Mouse (Mus musculus) lung, postnatal 0 days (tissue): Measurements from ENCODE around the gene Tnni3. TPM values are rescaled to one million over a fixed set of nuclear protein-coding genes. Genes with fewer than 3 reads are reported as not detected.
"Not testable (repeated sequence)": the region's sequence is repeated elsewhere in the genome, so short reads cannot be mapped to it uniquely, and the experiment has no call there.

Experiments
- ATAC-seq: fragments of 200-750 bp; cut with Nextera tagmentation; 2 replicates; pipeline ENCODE4 v1.8.0; 2017; ENCODE audit warnings: moderate library complexity
- DNase-seq: peaks from one replicate; pipeline ENCODE4 v3.0.0-alpha.2; 2016; ENCODE audit warnings: low spot score
- H3K27ac ChIP-seq: fragments of 300-500 bp; sonication (generic); 2 replicates; pipeline ENCODE4 v1.5.1; 2014; ENCODE audit warnings: antibody characterized with exemption, mild to moderate bottlenecking, low read length, mixed read lengths
- H3K27me3 ChIP-seq: fragments of 300-500 bp; sonication (generic); replicated peaks from 2 replicates; pipeline ENCODE4 v1.6.1; 2014; ENCODE audit warnings: low read length, mixed read lengths; ENCODE audit not compliant: insufficient read depth
- H3K36me3 ChIP-seq: fragments of 300-500 bp; sonication (generic); 2 replicates; pipeline ENCODE4 v1.6.1; 2014; ENCODE audit warnings: low read length, mixed read lengths; ENCODE audit not compliant: insufficient read depth
- H3K4me1 ChIP-seq: fragments of 300-500 bp; sonication (generic); 2 replicates; pipeline ENCODE4 v1.6.1; 2014; ENCODE audit warnings: antibody characterized with exemption, low read depth, low read length, mixed read lengths; ENCODE audit not compliant: insufficient read depth
- H3K4me2 ChIP-seq: fragments of 300-500 bp; sonication (generic); replicated peaks from 2 replicates; pipeline ENCODE4 v1.6.1; 2014; ENCODE audit warnings: low read depth, mild to moderate bottlenecking, low read length, moderate library complexity, mixed read lengths
- H3K4me3 ChIP-seq: fragments of 300-500 bp; sonication (generic); 2 replicates; pipeline ENCODE4 v1.5.1; 2014; ENCODE audit warnings: low read depth, low read length
- H3K9ac ChIP-seq: fragments of 300-500 bp; sonication (generic); replicated peaks from 2 replicates; pipeline ENCODE4 v1.6.1; 2014; ENCODE audit warnings: low read depth, mild to moderate bottlenecking
- H3K9me3 ChIP-seq: fragments of 300-500 bp; sonication (generic); 2 replicates; pipeline ENCODE4 v1.6.1; 2016; ENCODE audit warnings: low read length, mixed read lengths
- CTCF ChIP-seq: IDR thresholded peaks from 2 replicates; pipeline ENCODE4 v1.5.1; 2016; ENCODE audit warnings: antibody characterized with exemption, mild to moderate bottlenecking
- EP300 ChIP-seq: IDR thresholded peaks from 2 replicates; pipeline ENCODE4 v1.6.1; 2016; ENCODE audit warnings: antibody characterized with exemption, mild to moderate bottlenecking, control low read depth
- WGBS: fragments of 180-500 bp; shearing (Covaris S2); extraction: QIAGEN DNeasy Blood & Tissue Kit; methylation state at CpG from one replicate; pipeline ENCODE4 v1.1.7; 2014; 5-methylcytosine and 5-hydroxymethylcytosine counted together
- polyA plus RNA-seq: library from polyadenylated mRNA; unstranded; fragments of >200 nt; fragmentation: Nextera tagmentation; extraction: Ambion mirVana; gene quantifications from 2 replicates; pipeline ENCODE4 v1.2.1, GENCODE M21; 2015

The Tnni3 gene
- 81.3 and 95.6 TPM in 2 replicates for polyA plus RNA-seq

DNA sequence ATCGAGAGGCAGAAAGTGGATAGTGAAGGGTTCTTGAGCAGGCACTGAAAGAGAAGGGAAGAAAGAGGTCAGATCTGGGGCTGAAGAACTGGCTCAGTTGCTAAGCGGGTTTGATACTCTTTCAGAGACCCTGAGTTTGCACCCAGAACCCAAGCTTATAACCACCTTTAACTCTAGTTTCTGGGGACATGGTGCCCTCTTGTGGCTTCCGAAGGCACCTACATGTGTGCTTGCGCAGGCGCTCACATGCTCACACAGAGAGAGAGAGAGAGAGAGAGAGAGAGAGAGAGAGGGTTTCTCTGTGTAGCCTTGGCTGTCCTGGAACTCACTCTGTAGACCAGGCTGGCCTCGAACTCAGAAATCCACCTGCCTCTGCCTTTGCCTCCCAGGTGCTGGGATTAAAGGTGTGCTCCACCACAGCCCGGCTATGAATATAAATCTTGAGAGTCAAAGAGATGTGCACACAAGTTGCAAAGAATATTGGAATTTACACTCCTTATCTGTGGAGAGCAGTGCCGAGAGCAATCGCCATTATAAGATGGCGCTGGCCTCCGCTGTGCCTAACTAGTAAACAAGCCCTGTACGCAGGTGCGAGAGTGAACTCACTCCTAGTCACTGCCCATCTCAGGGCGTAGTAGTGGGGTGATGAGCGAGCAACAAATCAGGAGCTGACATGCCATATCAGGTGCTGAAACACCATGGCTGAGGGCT is at the start of gene Tnni3:
TSS of gene Tnni3 (minus strand) at position 18 of the 711 bp plus-strand sequence.
- not testable (repeated sequence) for H3K36me3 ChIP-seq, H3K27ac ChIP-seq, H3K9ac ChIP-seq, H3K9me3 ChIP-seq, H3K4me3 ChIP-seq, H3K4me2 ChIP-seq, H3K4me1 ChIP-seq, H3K27me3 ChIP-seq
- 56% methylated on average over 15 of the region's 15 CpGs for WGBS
- peak; percentile 82 for TF ChIP-seq CTCF
- DNase-seq (peak; percentile 75), ATAC-seq (peak; percentile 37)

GRCm38 (mm10) chr7:4572361-4572760 is 48.3 kb upstream of the Tnni3 start:
- H3K27me3 ChIP-seq, H3K4me1 ChIP-seq, ATAC-seq, H3K4me2 ChIP-seq, H3K4me3 ChIP-seq, H3K36me3 ChIP-seq, H3K27ac ChIP-seq, DNase-seq, H3K9me3 ChIP-seq, H3K9ac ChIP-seq: not testable (repeated sequence)
- WGBS, result 49% methylated on average over 2 of the region's 2 CpGs

DNA sequence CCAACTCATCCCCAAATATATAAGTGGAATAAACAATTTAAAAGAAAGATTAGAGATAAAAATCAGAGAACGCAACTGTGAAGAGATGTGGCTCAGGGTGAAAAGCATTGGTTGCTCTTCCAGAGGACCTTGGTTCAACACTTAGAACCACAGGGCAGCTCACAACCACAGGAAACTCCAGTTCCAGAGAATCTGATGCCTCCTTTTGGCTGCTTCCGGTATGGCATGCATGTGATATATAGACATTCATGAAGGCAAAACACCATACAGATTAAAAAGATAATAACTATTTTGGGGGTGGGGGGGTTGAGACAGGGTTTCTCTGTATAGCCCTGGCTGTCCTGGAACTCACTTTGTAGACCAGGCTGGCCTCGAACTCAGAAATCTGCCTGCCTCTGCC is 38.6 kb upstream of the Tnni3 start:
- Histone ChIP-seq H3K4me3 (no peak overlapping the region), H3K27me3 (no peaks in the 10 kb centered on the region), H3K27ac (no peak overlapping the region), H3K4me2 (no peak overlapping the region), H3K9me3 (no peaks in the 10 kb centered on the region), H3K4me1 (no peaks in the 10 kb centered on the region), H3K9ac (no peak overlapping the region), H3K36me3 (no peaks in the 10 kb centered on the region)
- TF ChIP-seq EP300, result no peak
- 0 out of 2 replicates have a peak, but pooled peaks have one; percentile 8 for TF ChIP-seq CTCF
- DNase-seq (no peak), ATAC-seq (no peak)
- 90% methylated on average over 3 of the region's 3 CpGs for WGBS

- ATAC-seq (no peak), DNase-seq (no peak)
- Histone ChIP-seq H3K4me1 (no peaks in the 10 kb centered on the region), H3K9me3 (no peaks in the 10 kb centered on the region), H3K27me3 (no peaks in the 10 kb centered on the region), H3K4me3 (no peak overlapping the region), H3K36me3 (no peaks in the 10 kb centered on the region), H3K27ac (no peak overlapping the region), H3K4me2 (no peak overlapping the region), H3K9ac (no peak overlapping the region)
- 53% methylated on average over 6 of the region's 6 CpGs for WGBS
- no peak for TF ChIP-seq EP300
- TF ChIP-seq CTCF, result no peak
Observed at GRCm38 (mm10) chr7:4557167-4557560, 33.1 kb upstream of the Tnni3 start.

GRCm38 (mm10) chr7:4556256-4557166 is 32.5 kb upstream of the Tnni3 start:
- Histone ChIP-seq H3K36me3 (no peaks in the 10 kb centered on the region), H3K4me3 (no peak overlapping the region), H3K9me3 (no peaks in the 10 kb centered on the region), H3K9ac (no peak overlapping the region), H3K4me1 (no peaks in the 10 kb centered on the region), H3K27me3 (no peaks in the 10 kb centered on the region), H3K27ac (no peak overlapping the region), H3K4me2 (no peak overlapping the region)
- peak; percentile 98 for TF ChIP-seq CTCF
- no peak for TF ChIP-seq EP300
- ATAC-seq, result peak; percentile 85
- WGBS, result 19% methylated on average over 15 of the region's 15 CpGs
- DNase-seq, result peak; percentile 94

DNA sequence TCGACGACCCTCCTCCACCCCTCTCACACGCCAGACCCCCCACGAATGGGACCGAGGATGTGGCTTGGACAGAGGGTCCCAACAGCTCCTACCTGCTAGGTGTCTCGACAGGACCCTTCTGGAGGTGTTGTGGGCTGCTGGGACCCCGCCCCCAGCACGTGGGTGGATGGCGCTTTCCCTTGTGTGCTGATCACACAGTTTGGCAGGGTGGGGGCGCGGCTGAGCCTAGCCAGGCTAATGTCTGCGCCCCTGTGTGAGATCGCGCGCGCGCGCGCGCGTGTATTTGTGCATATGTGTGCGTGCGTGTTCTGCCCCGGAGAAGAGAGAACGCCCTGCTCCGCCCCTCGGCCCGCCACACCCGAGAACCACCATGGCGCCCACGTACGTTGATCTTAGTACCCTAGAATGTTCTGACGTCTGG is 23.2 kb upstream of the Tnni3 start, which contains the start of gene Syt5:
TSS of gene Syt5 (minus strand) at position 321 of the 421 bp plus-strand sequence.
- ATAC-seq, result peak; percentile 38; the same call in 1 of the 2 replicates
- no peak for DNase-seq

More for the DNA sequence above, 23.2 kb upstream of the Tnni3 start, which contains the start of gene Syt5:
- Histone ChIP-seq H3K36me3 (no peaks in the 10 kb centered on the region), H3K9ac (no peak within 1 kb of the TSS), H3K4me3 (peak within 1 kb of the TSS; percentile 8; the same call in 1 of the 2 replicates), H3K4me2 (peak within 1 kb of the TSS; percentile 59), H3K27me3 (no peaks in the 10 kb centered on the region), H3K4me1 (peaks cover 5% of the 10 kb centered on the region; the same call in 1 of the 2 replicates), H3K9me3 (no peaks in the 10 kb centered on the region), H3K27ac (no peak within 1 kb of the TSS)
- 5% methylated on average over 30 of the region's 33 CpGs for WGBS
- TF ChIP-seq CTCF, result no peak
- no peak for TF ChIP-seq EP300
